Mouse (Mus musculus): ENCODE results near the gene Cacna1c. TPM values are rescaled to one million over a fixed set of nuclear protein-coding genes. Genes with fewer than 3 reads are reported as not detected.

The Cacna1c gene
- polyA plus RNA-seq, 1 experiment, result not detected

- TF ChIP-seq SRF (IDR thresholded peaks at IDR 0.05; ENCODE audit: control insufficient read depth, insufficient read length, low read depth) (no peak), USF1 (IDR thresholded peaks at IDR 0.05; ENCODE audit: low read depth) (no peak), CEBPB (IDR thresholded peaks at IDR 0.05; ENCODE audit: insufficient read depth, poor library complexity, severe bottlenecking) (no peak), TCF12 (IDR thresholded peaks at IDR 0.05; ENCODE audit: insufficient read depth, poor library complexity, severe bottlenecking) (no peak), POLR2AphosphoS2 (IDR thresholded peaks at IDR 0.05; ENCODE audit: insufficient read length, low read depth) (no peak), MYOD1 (IDR thresholded peaks at IDR 0.05; ENCODE audit: control insufficient read depth in 1 of 3, insufficient read length in 2 of 3, low read depth in 2 of 3) (no peak), MYOG (IDR thresholded peaks at IDR 0.05; ENCODE audit: control insufficient read depth in 1 of 3, insufficient read depth in 1 of 3, insufficient read length in 2 of 3, low read depth in 2 of 3) (no peak), MAX (IDR thresholded peaks at IDR 0.05; ENCODE audit: low read depth) (no peak), REST (IDR thresholded peaks at IDR 0.05; ENCODE audit: insufficient read depth, insufficient read length) (no peak), POLR2A (IDR thresholded peaks at IDR 0.05; ENCODE audit: insufficient read length, low read depth) (no peak), E2F4 (IDR thresholded peaks at IDR 0.05; ENCODE audit: insufficient read depth) (no peak), TCF3 (IDR thresholded peaks at IDR 0.05; ENCODE audit: insufficient read length, low read depth) (no peak)
- Histone ChIP-seq H3K4me3 (no peak overlapping the region), H3K4me2 (ENCODE audit: low read depth) (no peak overlapping the region), H3K36me3 (ENCODE audit: control insufficient read depth, insufficient read depth) (no peaks in the 10 kb centered on the region), H3ac (ENCODE audit: control insufficient read depth, insufficient read length) (no peak overlapping the region), H3K79me2 (ENCODE audit: control insufficient read depth, insufficient read depth) (no peaks in the 10 kb centered on the region), H3K27me3 (ENCODE audit: control insufficient read depth, insufficient read depth, insufficient read length) (peaks cover 30% of the 10 kb centered on the region)
Measured at GRCm38 (mm10) chr6:119227001-119227400, 30.8 kb upstream of the Cacna1c start.

GRCm38 (mm10) chr6:119225731-119226130 lies 29.5 kb upstream of the Cacna1c start:
- Histone ChIP-seq H3K79me2 (ENCODE audit: control insufficient read depth, insufficient read depth) (no peaks in the 10 kb centered on the region), H3K4me3 (no peak overlapping the region), H3K27me3 (ENCODE audit: control insufficient read depth, insufficient read depth, insufficient read length) (peaks cover 30% of the 10 kb centered on the region), H3ac (ENCODE audit: control insufficient read depth, insufficient read length) (no peak overlapping the region), H3K4me2 (ENCODE audit: low read depth) (no peak overlapping the region), H3K36me3 (ENCODE audit: control insufficient read depth, insufficient read depth) (no peaks in the 10 kb centered on the region)
- TF ChIP-seq SRF (IDR thresholded peaks at IDR 0.05; ENCODE audit: control insufficient read depth, insufficient read length, low read depth) (no peak), POLR2A (IDR thresholded peaks at IDR 0.05; ENCODE audit: insufficient read length, low read depth) (no peak), MYOD1 (IDR thresholded peaks at IDR 0.05; ENCODE audit: control insufficient read depth in 1 of 3, insufficient read length in 2 of 3, low read depth in 2 of 3) (no peak), CEBPB (IDR thresholded peaks at IDR 0.05; ENCODE audit: insufficient read depth, poor library complexity, severe bottlenecking) (no peak), TCF12 (IDR thresholded peaks at IDR 0.05; ENCODE audit: insufficient read depth, poor library complexity, severe bottlenecking) (no peak), USF1 (IDR thresholded peaks at IDR 0.05; ENCODE audit: low read depth) (no peak), TCF3 (IDR thresholded peaks at IDR 0.05; ENCODE audit: insufficient read length, low read depth) (no peak), MAX (IDR thresholded peaks at IDR 0.05; ENCODE audit: low read depth) (no peak), MYOG (IDR thresholded peaks at IDR 0.05; ENCODE audit: control insufficient read depth in 1 of 3, insufficient read depth in 1 of 3, insufficient read length in 2 of 3, low read depth in 2 of 3) (no peak), POLR2AphosphoS2 (IDR thresholded peaks at IDR 0.05; ENCODE audit: insufficient read length, low read depth) (no peak), E2F4 (IDR thresholded peaks at IDR 0.05; ENCODE audit: insufficient read depth) (no peak), REST (IDR thresholded peaks at IDR 0.05; ENCODE audit: insufficient read depth, insufficient read length) (no peak)

GRCm38 (mm10) chr6:119225226-119225625 lies 29.0 kb upstream of the Cacna1c start:
- no peaks in the 10 kb centered on the region for H3K36me3 ChIP-seq (ENCODE audit: control insufficient read depth, insufficient read depth)
- no peak overlapping the region for H3K4me2 ChIP-seq (ENCODE audit: low read depth)
- H3K27me3 ChIP-seq (ENCODE audit: control insufficient read depth, insufficient read depth, insufficient read length), result peaks cover 30% of the 10 kb centered on the region
- no peak overlapping the region for H3ac ChIP-seq (ENCODE audit: control insufficient read depth, insufficient read length)
- H3K4me3 ChIP-seq, result no peak overlapping the region
- no peaks in the 10 kb centered on the region for H3K79me2 ChIP-seq (ENCODE audit: control insufficient read depth, insufficient read depth)
- TF ChIP-seq POLR2AphosphoS2 (IDR thresholded peaks at IDR 0.05; ENCODE audit: insufficient read length, low read depth), result no peak
- no peak for TF ChIP-seq E2F4 (IDR thresholded peaks at IDR 0.05; ENCODE audit: insufficient read depth)

- Histone ChIP-seq H3K79me2 (ENCODE audit: control insufficient read depth, insufficient read depth) (no peaks in the 10 kb centered on the region), H3K4me3 (no peak overlapping the region), H3K4me2 (ENCODE audit: low read depth) (no peak overlapping the region), H3K36me3 (ENCODE audit: control insufficient read depth, insufficient read depth) (no peaks in the 10 kb centered on the region), H3K27me3 (ENCODE audit: control insufficient read depth, insufficient read depth, insufficient read length) (peaks cover 30% of the 10 kb centered on the region), H3ac (ENCODE audit: control insufficient read depth, insufficient read length) (no peak overlapping the region)
- TF ChIP-seq SRF (IDR thresholded peaks at IDR 0.05; ENCODE audit: control insufficient read depth, insufficient read length, low read depth) (no peak), MYOD1 (IDR thresholded peaks at IDR 0.05; ENCODE audit: control insufficient read depth in 1 of 3, insufficient read length in 2 of 3, low read depth in 2 of 3) (no peak), E2F4 (IDR thresholded peaks at IDR 0.05; ENCODE audit: insufficient read depth) (no peak), TCF3 (IDR thresholded peaks at IDR 0.05; ENCODE audit: insufficient read length, low read depth) (no peak), MAX (IDR thresholded peaks at IDR 0.05; ENCODE audit: low read depth) (no peak), USF1 (IDR thresholded peaks at IDR 0.05; ENCODE audit: low read depth) (no peak), TCF12 (IDR thresholded peaks at IDR 0.05; ENCODE audit: insufficient read depth, poor library complexity, severe bottlenecking) (no peak), POLR2A (IDR thresholded peaks at IDR 0.05; ENCODE audit: insufficient read length, low read depth) (no peak), MYOG (IDR thresholded peaks at IDR 0.05; ENCODE audit: control insufficient read depth in 1 of 3, insufficient read depth in 1 of 3, insufficient read length in 2 of 3, low read depth in 2 of 3) (no peak), CEBPB (IDR thresholded peaks at IDR 0.05; ENCODE audit: insufficient read depth, poor library complexity, severe bottlenecking) (no peak), POLR2AphosphoS2 (IDR thresholded peaks at IDR 0.05; ENCODE audit: insufficient read length, low read depth) (no peak), REST (IDR thresholded peaks at IDR 0.05; ENCODE audit: insufficient read depth, insufficient read length) (no peak)
Measured at GRCm38 (mm10) chr6:119224451-119225195, 28.4 kb upstream of the Cacna1c start.

Data from myocyte (in vitro differentiated cells).